Mouse (Mus musculus) common myeloid progenitor, adult 5-6 weeks (primary cell): ENCODE measurements around the gene Gm49325. TPM values are rescaled to one million over a fixed set of nuclear protein-coding genes. Genes with fewer than 3 reads are reported as not detected.
A peak's percentile ranks its signal among the peaks of the same experiment; 100 is the strongest.

Source experiments
- ATAC-seq: replicated peaks from 2 replicates; pipeline ENCODE4 v1.8.0; 2016; ENCODE audit warnings: low read depth, mild to moderate bottlenecking, moderate TSS enrichment, inconsistent platforms; ENCODE audit not compliant: poor library complexity, severe bottlenecking
- total RNA-seq: library from RNA; stranded (forward); fragments of 200-1000, 187-1606 nt; gene quantifications from 2 replicates; pipeline ENCODE4 v1.2.3, GENCODE M21; 2017

Gm49325 gene
- total RNA-seq, 1 experiment from 2014 or later, result not detected

- ATAC-seq, result peak; percentile 12; the same call in 1 of the 2 replicates
These were observed 17.1 kb downstream of the Gm49325 start for GRCm38 (mm10) chr10:77623069-77623492.

- ATAC-seq, result no peak
These were observed 17.8 kb downstream of the Gm49325 start for GRCm38 (mm10) chr10:77623639-77624400.

GRCm38 (mm10) chr10:77624570-77624995 is 18.6 kb downstream of the Gm49325 start:
- ATAC-seq, result no peak

- no peak for ATAC-seq
These were observed 20.0 kb downstream of the Gm49325 start for GRCm38 (mm10) chr10:77626036-77626435.

- no peak for ATAC-seq
These were observed 20.6 kb downstream of the Gm49325 start for GRCm38 (mm10) chr10:77626591-77626990.

- ATAC-seq, result peak; percentile 95
These were observed 21.5 kb downstream of the Gm49325 start for GRCm38 (mm10) chr10:77627497-77627896.

GRCm38 (mm10) chr10:77629163-77629562 is 23.2 kb downstream of the Gm49325 start:
- no peak for ATAC-seq

- ATAC-seq, result no peak
These were observed 24.0 kb downstream of the Gm49325 start for GRCm38 (mm10) chr10:77629970-77630369.

- ATAC-seq, result no peak
These were observed 28.0 kb downstream of the Gm49325 start for GRCm38 (mm10) chr10:77634016-77634415.

- ATAC-seq, result peak; percentile 70
These were observed 28.6 kb downstream of the Gm49325 start for GRCm38 (mm10) chr10:77634452-77635231.

GRCm38 (mm10) chr10:77636234-77636922 is 30.4 kb downstream of the Gm49325 start:
- ATAC-seq, result no peak

- no peak for ATAC-seq
These were observed 33.0 kb downstream of the Gm49325 start for GRCm38 (mm10) chr10:77638956-77639355.

- ATAC-seq, result peak; percentile 48; the same call in 1 of the 2 replicates
These were observed 37.2 kb downstream of the Gm49325 start for GRCm38 (mm10) chr10:77643160-77643559.

GRCm38 (mm10) chr10:77645571-77645970 is 39.6 kb downstream of the Gm49325 start:
- no peak for ATAC-seq

GRCm38 (mm10) chr10:77647461-77647860 is 41.5 kb downstream of the Gm49325 start:
- ATAC-seq, result no peak

GRCm38 (mm10) chr10:77647901-77648300 is 41.9 kb downstream of the Gm49325 start:
- no peak for ATAC-seq

GRCm38 (mm10) chr10:77652046-77652445 is 46.0 kb downstream of the Gm49325 start:
- ATAC-seq, result no peak

- no peak for ATAC-seq
These were observed 52.4 kb downstream of the Gm49325 start for GRCm38 (mm10) chr10:77658286-77658994.

- no peak for ATAC-seq
These were observed 58.1 kb downstream of the Gm49325 start for GRCm38 (mm10) chr10:77663949-77664665.
